Mouse (Mus musculus): ENCODE measurements around the gene Sod2. TPM values are rescaled to one million over a fixed set of nuclear protein-coding genes. Genes with fewer than 3 reads are reported as not detected.
"Not testable (repeated sequence)": the region's sequence is repeated elsewhere in the genome, so short reads cannot be mapped to it uniquely, and the experiment has no call there.

Gene Sod2
- polyA plus RNA-seq, 1 experiment from 2014 or later: 176 TPM

GRCm38 (mm10) chr17:13006984-13007383, 338 bp downstream of the Sod2 start:
- DNase-seq (ENCODE audit: low spot score): no peak
- no peaks in the 10 kb centered on the region; the same call in 1 of the 2 replicates for H3K4me1 ChIP-seq (replicated peaks; ENCODE audit: control insufficient read depth, insufficient read depth)
- no peaks in the 10 kb centered on the region for H3K36me3 ChIP-seq (ENCODE audit: control insufficient read depth, insufficient read depth, low read length)
- peak overlapping the region; percentile 72 for H3K4me2 ChIP-seq (replicated peaks; ENCODE audit: low read depth)
- 55% methylated on average over 5 of the region's 5 CpGs for WGBS
- H3K4me3 ChIP-seq (ENCODE audit: low read depth, low read length): peak overlapping the region; percentile 79
- no peak overlapping the region for H3K9ac ChIP-seq (ENCODE audit: low read length)
- H3K27me3 ChIP-seq (ENCODE audit: control insufficient read depth, insufficient read depth, low read length): no peaks in the 10 kb centered on the region
- no peak for ATAC-seq (ENCODE audit: low FRiP score, low TSS enrichment)
- TF ChIP-seq CTCF (IDR thresholded peaks at IDR 0.05; ENCODE audit: low read depth) (no peak), EP300 (optimal IDR thresholded peaks at IDR 0.05) (no peak)
- peak overlapping the region; percentile 94; the same call in 1 of the 2 replicates for H3K27ac ChIP-seq (replicated peaks)
- H3K9me3 ChIP-seq (ENCODE audit: control insufficient read depth, low read length): no peaks in the 10 kb centered on the region

DNA sequence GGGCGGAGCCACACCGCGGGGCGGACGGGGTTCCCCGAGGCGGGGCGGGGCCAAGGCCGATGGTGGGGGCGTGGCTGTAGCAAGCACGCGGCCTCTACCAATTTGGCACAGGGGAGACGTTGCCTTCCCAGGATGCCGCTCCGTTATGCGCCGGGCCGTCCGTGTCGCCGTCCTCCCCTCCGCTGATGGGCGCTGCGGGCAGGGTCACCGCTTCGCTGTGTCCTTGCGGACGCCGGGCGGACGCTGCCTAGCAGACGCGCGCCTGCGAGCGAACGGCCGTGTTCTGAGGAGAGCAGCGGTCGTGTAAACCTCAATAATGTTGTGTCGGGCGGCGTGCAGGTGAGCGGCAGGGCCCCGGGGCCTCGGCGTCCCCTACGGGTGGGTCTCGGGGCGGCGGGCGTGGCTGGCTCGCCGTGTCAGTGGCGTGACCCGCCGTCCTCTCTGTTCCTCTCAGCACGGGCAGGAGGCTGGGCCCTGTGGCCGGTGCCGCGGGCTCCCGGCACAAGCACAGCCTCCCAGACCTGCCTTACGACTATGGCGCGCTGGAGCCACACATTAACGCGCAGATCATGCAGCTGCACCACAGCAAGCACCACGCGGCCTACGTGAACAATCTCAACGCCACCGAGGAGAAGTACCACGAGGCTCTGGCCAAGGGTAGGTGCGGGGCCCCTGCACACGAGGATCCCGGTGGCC, 1.2 kb downstream of the Sod2 start:
- Histone ChIP-seq H3K4me1 (replicated peaks; ENCODE audit: control insufficient read depth, insufficient read depth) (no peaks in the 10 kb centered on the region; the same call in 1 of the 2 replicates), H3K4me2 (replicated peaks; ENCODE audit: low read depth) (peak overlapping the region; percentile 72), H3K9ac (ENCODE audit: low read length) (peak overlapping the region; percentile 77), H3K36me3 (ENCODE audit: control insufficient read depth, insufficient read depth, low read length) (no peaks in the 10 kb centered on the region), H3K27ac (replicated peaks) (peak overlapping the region; percentile 94), H3K27me3 (ENCODE audit: control insufficient read depth, insufficient read depth, low read length) (no peaks in the 10 kb centered on the region), H3K9me3 (ENCODE audit: control insufficient read depth, low read length) (no peaks in the 10 kb centered on the region), H3K4me3 (ENCODE audit: low read depth, low read length) (peak overlapping the region; percentile 79)
- DNase-seq (ENCODE audit: low spot score) (peak; percentile 99), ATAC-seq (ENCODE audit: low FRiP score, low TSS enrichment) (peak; percentile 99)
- WGBS: under 1% methylated on average over 72 of the region's 76 CpGs
- TF ChIP-seq CTCF (IDR thresholded peaks at IDR 0.05; ENCODE audit: low read depth) (peak; percentile 50), EP300 (optimal IDR thresholded peaks at IDR 0.05) (no peak)

DNA sequence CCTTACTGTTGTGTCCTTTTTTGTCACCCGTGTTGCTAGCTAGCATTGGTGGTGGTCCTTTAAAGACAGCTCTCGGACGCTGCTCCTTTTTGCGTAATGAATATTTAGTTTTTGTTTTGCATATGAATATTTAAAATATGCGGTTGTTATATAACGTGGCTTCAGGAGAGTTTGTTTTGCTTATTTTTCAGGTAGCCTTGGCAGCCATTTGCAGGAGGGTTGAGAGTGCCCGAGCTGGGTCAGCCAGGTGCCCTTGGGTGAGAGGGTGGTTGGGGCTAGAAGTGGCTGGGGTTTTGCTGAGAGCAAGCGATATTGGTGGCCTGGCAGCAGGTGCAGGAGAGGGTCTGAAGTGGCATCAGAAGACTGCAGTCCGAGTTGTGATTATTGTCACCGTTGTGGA, 1.9 kb downstream of the Sod2 start:
- Histone ChIP-seq H3K36me3 (ENCODE audit: control insufficient read depth, insufficient read depth, low read length) (no peaks in the 10 kb centered on the region), H3K4me2 (replicated peaks; ENCODE audit: low read depth) (peak overlapping the region; percentile 72), H3K27ac (replicated peaks) (peak overlapping the region; percentile 94), H3K27me3 (ENCODE audit: control insufficient read depth, insufficient read depth, low read length) (no peaks in the 10 kb centered on the region), H3K4me1 (replicated peaks; ENCODE audit: control insufficient read depth, insufficient read depth) (no peaks in the 10 kb centered on the region; the same call in 1 of the 2 replicates), H3K4me3 (ENCODE audit: low read depth, low read length) (peak overlapping the region; percentile 79), H3K9ac (ENCODE audit: low read length) (peak overlapping the region; percentile 77), H3K9me3 (ENCODE audit: control insufficient read depth, low read length) (no peaks in the 10 kb centered on the region)
- WGBS: 5% methylated on average over 10 of the region's 10 CpGs
- ATAC-seq (ENCODE audit: low FRiP score, low TSS enrichment) (no peak), DNase-seq (ENCODE audit: low spot score) (peak; percentile 31)
- TF ChIP-seq CTCF (IDR thresholded peaks at IDR 0.05; ENCODE audit: low read depth) (no peak), EP300 (optimal IDR thresholded peaks at IDR 0.05) (no peak)

- WGBS: 19% methylated on average over 3 of the region's 3 CpGs
- DNase-seq (ENCODE audit: low spot score) (no peak), ATAC-seq (ENCODE audit: low FRiP score, low TSS enrichment) (no peak)
- Histone ChIP-seq H3K4me1 (replicated peaks; ENCODE audit: control insufficient read depth, insufficient read depth) (no peaks in the 10 kb centered on the region; the same call in 1 of the 2 replicates), H3K36me3 (ENCODE audit: control insufficient read depth, insufficient read depth, low read length) (peaks cover 4% of the 10 kb centered on the region; the same call in 1 of the 2 replicates), H3K9me3 (ENCODE audit: control insufficient read depth, low read length) (no peaks in the 10 kb centered on the region), H3K27me3 (ENCODE audit: control insufficient read depth, insufficient read depth, low read length) (no peaks in the 10 kb centered on the region), H3K4me2 (replicated peaks; ENCODE audit: low read depth) (no peak overlapping the region), H3K9ac (ENCODE audit: low read length) (no peak overlapping the region), H3K4me3 (ENCODE audit: low read depth, low read length) (no peak overlapping the region), H3K27ac (replicated peaks) (no peak overlapping the region)
- TF ChIP-seq CTCF (IDR thresholded peaks at IDR 0.05; ENCODE audit: low read depth): peak; percentile 76
- no peak for TF ChIP-seq EP300 (optimal IDR thresholded peaks at IDR 0.05)
These were observed 3.2 kb downstream of the Sod2 start for GRCm38 (mm10) chr17:13009887-13010286.

- WGBS: 83% methylated on average over 3 of the region's 3 CpGs
- no peak overlapping the region for H3K9ac ChIP-seq (ENCODE audit: low read length)
- peaks cover 4% of the 10 kb centered on the region; the same call in 1 of the 2 replicates for H3K36me3 ChIP-seq (ENCODE audit: control insufficient read depth, insufficient read depth, low read length)
- no peak overlapping the region for H3K4me2 ChIP-seq (replicated peaks; ENCODE audit: low read depth)
- TF ChIP-seq CTCF (IDR thresholded peaks at IDR 0.05; ENCODE audit: low read depth): no peak
- TF ChIP-seq EP300 (optimal IDR thresholded peaks at IDR 0.05): no peak
- H3K4me3 ChIP-seq (ENCODE audit: low read depth, low read length): no peak overlapping the region
- no peaks in the 10 kb centered on the region for H3K27me3 ChIP-seq (ENCODE audit: control insufficient read depth, insufficient read depth, low read length)
- ATAC-seq (ENCODE audit: low FRiP score, low TSS enrichment) (no peak), DNase-seq (ENCODE audit: low spot score) (no peak)
- no peaks in the 10 kb centered on the region for H3K4me1 ChIP-seq (replicated peaks; ENCODE audit: control insufficient read depth, insufficient read depth)
- H3K9me3 ChIP-seq (ENCODE audit: control insufficient read depth, low read length): no peaks in the 10 kb centered on the region
- no peak overlapping the region for H3K27ac ChIP-seq (replicated peaks)
These were observed 6.7 kb downstream of the Sod2 start for GRCm38 (mm10) chr17:13013316-13013715.

GRCm38 (mm10) chr17:13036627-13037192, 30.1 kb downstream of the Sod2 start:
- not testable (repeated sequence) for H3K9ac ChIP-seq (ENCODE audit: low read length); H3K4me1 ChIP-seq (replicated peaks; ENCODE audit: control insufficient read depth, insufficient read depth); H3K27me3 ChIP-seq (ENCODE audit: control insufficient read depth, insufficient read depth, low read length); H3K4me3 ChIP-seq (ENCODE audit: low read depth, low read length); H3K27ac ChIP-seq (replicated peaks); DNase-seq (ENCODE audit: low spot score); H3K9me3 ChIP-seq (ENCODE audit: control insufficient read depth, low read length); ATAC-seq (ENCODE audit: low FRiP score, low TSS enrichment); H3K4me2 ChIP-seq (replicated peaks; ENCODE audit: low read depth); H3K36me3 ChIP-seq (ENCODE audit: control insufficient read depth, insufficient read depth, low read length)
- 83% methylated on average over 3 of the region's 12 CpGs for WGBS
